Mouse (Mus musculus) neural tube, embryonic 12.5 days (tissue): ENCODE measurements around the gene Psmb6. TPM values are rescaled to one million over a fixed set of nuclear protein-coding genes. Genes with fewer than 3 reads are reported as not detected.

Experiments used
- ATAC-seq: fragments of 200-750 bp; cut with Nextera tagmentation; 2 replicates; pipeline ENCODE4 v1.8.0; 2017; ENCODE audit warnings: low read depth, mild to moderate bottlenecking, moderate TSS enrichment, moderate library complexity; ENCODE audit not compliant: low FRiP score
- H3K27ac ChIP-seq: fragments of 300-500 bp; sonication (generic); 2 replicates; pipeline ENCODE4 v1.5.1; 2016
- H3K27me3 ChIP-seq: fragments of 300-500 bp; sonication (generic); replicated peaks from 2 replicates; pipeline ENCODE4 v1.6.1; 2016; ENCODE audit warnings: mild to moderate bottlenecking
- H3K36me3 ChIP-seq: fragments of 300-500 bp; sonication (generic); 2 replicates; pipeline ENCODE4 v1.6.1; 2016; ENCODE audit warnings: mild to moderate bottlenecking
- H3K4me1 ChIP-seq: fragments of 300-500 bp; sonication (generic); 2 replicates; pipeline ENCODE4 v1.6.1; 2016
- H3K4me2 ChIP-seq: fragments of 300-500 bp; sonication (generic); replicated peaks from 2 replicates; pipeline ENCODE4 v1.6.1; 2016; ENCODE audit warnings: mild to moderate bottlenecking
- H3K4me3 ChIP-seq: fragments of 300-500 bp; sonication (generic); 2 replicates; pipeline ENCODE4 v1.5.1; 2016
- H3K9ac ChIP-seq: fragments of 300-500 bp; sonication (generic); 2 replicates; pipeline ENCODE4 v1.6.1; 2016; ENCODE audit warnings: mild to moderate bottlenecking
- H3K9me3 ChIP-seq: fragments of 300-500 bp; sonication (generic); 2 replicates; pipeline ENCODE4 v1.6.1; 2016; ENCODE audit warnings: mild to moderate bottlenecking
- WGBS: fragments of 180-500 bp; shearing (Covaris S2); methylation state at CpG from one replicate; pipeline ENCODE4 v1.1.7; 2016; 5-methylcytosine and 5-hydroxymethylcytosine counted together
- polyA plus RNA-seq: library from polyadenylated mRNA; unstranded; fragments of >200 nt; fragmentation: Nextera tagmentation; extraction: Ambion mirVana; gene quantifications from 2 replicates; pipeline ENCODE4 v1.2.1, GENCODE M21; 2016

Gene Psmb6
- polyA plus RNA-seq = 779 and 832 TPM in 2 replicates

DNA sequence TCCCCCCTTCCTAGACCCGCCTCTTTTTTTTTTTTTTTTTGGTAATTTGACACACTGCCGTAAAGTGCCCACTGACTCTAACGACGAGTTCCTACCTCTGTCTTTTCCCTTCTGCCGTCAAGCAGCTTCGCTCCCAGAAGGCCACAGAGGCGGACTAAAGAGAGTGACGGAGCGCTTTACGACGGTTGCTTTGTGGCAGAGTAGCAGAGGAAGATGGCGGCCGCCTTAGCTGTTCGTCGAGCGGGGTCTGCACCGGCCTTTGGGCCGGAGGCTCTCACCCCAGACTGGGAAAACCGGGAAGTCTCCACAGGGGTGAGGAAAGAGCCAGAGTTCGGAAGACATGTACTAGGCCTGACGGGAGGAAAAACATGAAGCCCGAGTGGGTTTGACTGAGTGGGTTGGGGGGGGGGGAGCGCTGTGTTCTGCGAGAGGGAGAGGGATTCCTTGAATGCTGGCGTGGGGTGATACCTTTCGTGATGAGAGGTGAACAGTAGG lies at the start of gene Psmb6:
Gene Psmb6 (plus strand): TSS at position 184 of the 495 bp plus-strand sequence.
- under 1% methylated on average over 26 of the region's 26 CpGs for WGBS
- Histone ChIP-seq H3K27me3 (no peaks in the 10 kb centered on the region), H3K9me3 (no peaks in the 10 kb centered on the region), H3K9ac (peak within 1 kb of the TSS; percentile 72), H3K4me1 (peaks cover 15% of the 10 kb centered on the region), H3K4me2 (peak within 1 kb of the TSS; percentile 77), H3K27ac (no peak within 1 kb of the TSS), H3K4me3 (peak within 1 kb of the TSS; percentile 72), H3K36me3 (peaks cover 31% of the 10 kb centered on the region)
- peak; percentile 88 for ATAC-seq

DNA sequence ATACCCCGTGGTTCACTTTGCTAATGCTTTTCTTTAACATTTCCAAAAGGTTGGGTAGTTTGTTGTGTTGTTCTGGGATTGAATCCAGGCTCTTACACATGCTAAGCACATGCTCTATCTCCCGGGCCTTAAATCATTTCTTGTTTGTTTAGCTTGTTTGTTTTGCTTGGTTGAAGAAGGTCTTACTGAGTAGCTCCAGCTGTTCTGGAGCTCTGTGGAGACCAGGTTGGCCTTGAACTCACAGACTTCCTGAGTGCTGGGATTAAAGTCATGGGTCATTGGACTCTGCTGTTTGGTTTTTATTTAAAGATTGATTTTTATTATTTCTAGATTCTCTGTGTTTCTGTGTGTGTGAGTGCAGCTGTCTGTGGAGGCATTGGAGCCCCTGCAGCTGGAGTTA lies 39.7 kb upstream of the Psmb6 start:
- Histone ChIP-seq H3K9me3 (no peaks in the 10 kb centered on the region), H3K4me1 (no peaks in the 10 kb centered on the region), H3K4me2 (no peak overlapping the region), H3K27ac (no peak overlapping the region), H3K9ac (no peak overlapping the region), H3K4me3 (no peak overlapping the region), H3K36me3 (no peaks in the 10 kb centered on the region), H3K27me3 (no peaks in the 10 kb centered on the region)
- WGBS = 68% methylated on average over 2 of the region's 2 CpGs
- no peak for ATAC-seq

GRCm38 (mm10) chr11:70487816-70488215 lies 37.4 kb upstream of the Psmb6 start:
- no peak overlapping the region for H3K9ac ChIP-seq
- H3K27ac ChIP-seq = no peak overlapping the region
- no peaks in the 10 kb centered on the region for H3K36me3 ChIP-seq
- ATAC-seq = no peak
- 49% methylated on average over 4 of the region's 4 CpGs for WGBS
- H3K4me1 ChIP-seq = no peaks in the 10 kb centered on the region
- no peak overlapping the region for H3K4me3 ChIP-seq
- no peaks in the 10 kb centered on the region for H3K27me3 ChIP-seq
- no peak overlapping the region for H3K4me2 ChIP-seq
- H3K9me3 ChIP-seq = 0 out of 2 replicates have a peak, but pooled peaks cover 4% of the 10 kb centered on the region

DNA sequence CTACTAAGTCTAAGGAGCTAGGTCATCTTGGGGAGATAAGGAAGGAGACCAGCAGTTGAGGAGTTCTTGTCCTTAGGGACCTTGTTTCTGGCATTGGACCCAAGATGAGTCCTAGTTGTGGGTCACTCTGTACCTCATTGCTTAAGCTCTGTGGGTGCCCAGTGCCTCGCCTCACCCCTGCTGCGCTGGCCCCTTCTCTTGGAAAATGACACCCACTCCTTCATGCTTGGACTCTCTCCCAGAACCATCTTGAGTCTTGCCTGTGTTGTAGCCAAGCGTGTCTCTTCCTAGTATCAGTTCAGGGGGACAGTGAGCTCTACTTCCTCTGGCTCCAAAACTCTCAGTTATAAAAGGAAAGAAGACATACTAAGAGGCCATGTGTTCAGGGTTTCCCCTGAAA lies 36.0 kb upstream of the Psmb6 start:
- no peak for ATAC-seq
- 86% methylated on average over 3 of the region's 3 CpGs for whole genome bisulfite sequencing
- H3K9me3 ChIP-seq = 0 out of 2 replicates have a peak, but pooled peaks cover 4% of the 10 kb centered on the region

DNA sequence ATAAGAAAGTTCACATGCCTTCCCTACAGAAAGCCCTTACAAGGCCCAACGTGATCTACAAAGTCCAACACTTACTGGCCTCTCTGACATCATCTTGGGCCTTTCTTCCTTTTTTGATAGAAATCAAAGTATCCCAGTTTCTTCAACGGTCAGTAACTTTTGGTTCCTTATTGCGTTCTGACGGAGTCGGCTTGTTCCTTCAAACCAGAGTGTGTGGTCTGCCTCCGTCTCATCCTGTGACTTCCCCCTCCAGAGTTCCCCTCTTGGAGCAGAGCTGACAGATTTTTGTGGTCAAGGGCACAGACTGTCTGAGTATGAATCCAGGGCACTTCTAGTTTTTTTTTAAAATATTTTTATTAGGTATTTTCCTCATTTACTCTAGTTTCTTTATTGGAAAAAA lies 35.5 kb upstream of the Psmb6 start:
- Histone ChIP-seq H3K4me3 (no peak overlapping the region), H3K36me3 (no peaks in the 10 kb centered on the region), H3K27ac (no peak overlapping the region), H3K4me1 (no peaks in the 10 kb centered on the region), H3K27me3 (no peaks in the 10 kb centered on the region), H3K9me3 (0 out of 2 replicates have a peak, but pooled peaks cover 4% of the 10 kb centered on the region), H3K4me2 (no peak overlapping the region), H3K9ac (no peak overlapping the region)
- WGBS = 91% methylated on average over 6 of the region's 6 CpGs
- no peak for ATAC-seq

More for the DNA sequence above, 36.0 kb upstream of the Psmb6 start:
- H3K27me3 ChIP-seq = no peaks in the 10 kb centered on the region
- no peaks in the 10 kb centered on the region for H3K4me1 ChIP-seq
- no peak overlapping the region for H3K27ac ChIP-seq
- no peak overlapping the region for H3K4me2 ChIP-seq
- no peak overlapping the region for H3K4me3 ChIP-seq
- no peaks in the 10 kb centered on the region for H3K36me3 ChIP-seq
- no peak overlapping the region for H3K9ac ChIP-seq

DNA sequence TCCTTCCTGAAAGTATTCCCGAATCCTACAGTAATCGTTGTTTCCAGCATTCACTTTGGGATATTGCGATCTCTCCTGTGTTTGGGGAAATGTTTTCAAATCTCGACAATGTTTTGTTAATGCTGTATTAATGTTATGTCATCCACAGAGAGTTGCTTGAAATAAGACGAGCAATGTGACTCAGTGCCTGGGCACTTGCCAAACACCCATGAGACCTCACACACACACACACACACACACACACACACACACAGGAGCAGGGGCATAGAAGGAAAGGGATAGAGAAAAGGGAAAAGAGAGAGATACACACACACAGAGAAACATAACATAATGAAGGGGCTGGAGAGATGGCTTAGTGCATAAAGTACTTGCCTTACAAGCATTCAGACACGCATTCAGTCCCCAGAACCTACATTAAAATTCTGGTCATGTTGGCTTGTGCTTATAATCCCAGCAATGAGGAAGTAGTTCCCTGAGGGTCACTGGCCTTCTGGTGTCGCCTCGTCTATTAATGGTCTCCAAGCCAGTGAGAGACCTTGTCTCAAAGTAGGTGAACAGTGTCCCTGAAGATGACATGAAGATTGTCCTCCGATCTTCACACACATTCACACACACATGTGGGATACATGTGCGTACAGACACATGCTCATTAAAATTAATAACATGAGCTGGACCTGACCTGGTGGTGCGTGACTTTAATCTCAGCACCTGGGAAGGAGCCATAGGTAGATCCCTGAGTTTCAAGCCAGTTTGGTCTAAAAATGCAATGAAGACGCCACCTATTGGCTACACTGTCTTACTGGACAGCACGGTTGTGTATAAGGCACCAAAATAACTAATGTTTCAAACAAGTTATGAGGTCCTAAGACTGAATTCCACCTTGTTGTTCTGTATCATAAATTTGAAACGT lies 25.3 kb upstream of the Psmb6 start:
- Histone ChIP-seq H3K27me3 (no peaks in the 10 kb centered on the region), H3K36me3 (no peaks in the 10 kb centered on the region), H3K27ac (no peak overlapping the region), H3K4me1 (no peaks in the 10 kb centered on the region), H3K4me2 (no peak overlapping the region), H3K9me3 (no peaks in the 10 kb centered on the region), H3K4me3 (no peak overlapping the region), H3K9ac (no peak overlapping the region)
- no peak for ATAC-seq
- WGBS = 79% methylated on average over 14 of the region's 14 CpGs

DNA sequence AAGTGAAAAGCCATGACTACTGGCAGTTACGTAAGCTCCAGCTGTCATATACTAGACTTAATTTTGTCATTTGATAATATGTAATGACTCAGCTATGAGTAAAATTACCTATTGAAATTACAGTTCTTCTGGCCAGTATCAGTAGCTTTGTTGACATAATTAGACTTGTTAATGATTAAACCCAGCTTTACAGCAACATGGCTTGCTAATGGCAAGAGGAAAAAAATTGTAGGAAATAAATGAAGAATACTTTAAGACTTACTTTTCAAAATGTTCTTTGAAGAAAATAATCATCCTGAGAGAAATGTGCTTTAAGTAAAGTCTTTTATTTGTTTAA lies 24.7 kb upstream of the Psmb6 start:
- 90% methylated on average over 1 of the region's 1 CpGs for WGBS
- Histone ChIP-seq H3K9ac (no peak overlapping the region), H3K4me3 (no peak overlapping the region), H3K27ac (no peak overlapping the region), H3K36me3 (no peaks in the 10 kb centered on the region), H3K9me3 (no peaks in the 10 kb centered on the region), H3K4me2 (no peak overlapping the region), H3K27me3 (no peaks in the 10 kb centered on the region), H3K4me1 (no peaks in the 10 kb centered on the region)
- ATAC-seq = no peak

DNA sequence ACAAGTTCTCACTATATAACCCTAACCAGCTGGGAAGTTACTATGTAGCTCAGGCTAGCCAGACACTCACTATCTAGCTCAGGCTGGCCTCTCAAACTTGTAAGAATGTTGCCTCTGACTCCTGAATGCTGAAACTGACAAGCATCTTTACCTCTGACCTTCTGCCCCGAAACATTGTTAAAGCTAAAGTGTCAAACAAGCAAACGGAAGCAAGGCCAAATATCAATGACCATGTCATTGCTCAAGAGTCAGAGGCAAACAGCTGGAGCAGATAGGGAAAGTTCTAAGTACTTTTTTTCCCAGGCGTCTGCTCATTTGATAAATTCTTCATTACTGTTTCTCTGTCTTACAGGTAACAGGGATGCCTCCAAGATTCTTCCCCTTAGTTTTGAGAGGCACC lies 23.1 kb upstream of the Psmb6 start:
- H3K27ac ChIP-seq = no peak overlapping the region
- no peaks in the 10 kb centered on the region for H3K36me3 ChIP-seq
- no peak for ATAC-seq
- no peaks in the 10 kb centered on the region for H3K27me3 ChIP-seq
- no peaks in the 10 kb centered on the region for H3K4me1 ChIP-seq
- H3K4me2 ChIP-seq = no peak overlapping the region
- no peaks in the 10 kb centered on the region for H3K9me3 ChIP-seq
- 78% methylated on average over 3 of the region's 3 CpGs for WGBS
- H3K9ac ChIP-seq = no peak overlapping the region
- no peak overlapping the region for H3K4me3 ChIP-seq

GRCm38 (mm10) chr11:70504970-70505369 lies 20.2 kb upstream of the Psmb6 start, which contains the start of gene Tm4sf5:
Gene Tm4sf5 (plus strand): TSS chr11:70505244.
- no peak within 1 kb of the TSS for H3K4me3 ChIP-seq
- H3K4me1 ChIP-seq = peaks cover 5% of the 10 kb centered on the region; the same call in 1 of the 2 replicates
- H3K27me3 ChIP-seq = no peaks in the 10 kb centered on the region
- ATAC-seq = no peak
- no peaks in the 10 kb centered on the region for H3K9me3 ChIP-seq
- no peaks in the 10 kb centered on the region for H3K36me3 ChIP-seq
- no peak within 1 kb of the TSS for H3K27ac ChIP-seq
- 81% methylated on average over 9 of the region's 9 CpGs for WGBS
- no peak within 1 kb of the TSS for H3K4me2 ChIP-seq
- no peak within 1 kb of the TSS for H3K9ac ChIP-seq

DNA sequence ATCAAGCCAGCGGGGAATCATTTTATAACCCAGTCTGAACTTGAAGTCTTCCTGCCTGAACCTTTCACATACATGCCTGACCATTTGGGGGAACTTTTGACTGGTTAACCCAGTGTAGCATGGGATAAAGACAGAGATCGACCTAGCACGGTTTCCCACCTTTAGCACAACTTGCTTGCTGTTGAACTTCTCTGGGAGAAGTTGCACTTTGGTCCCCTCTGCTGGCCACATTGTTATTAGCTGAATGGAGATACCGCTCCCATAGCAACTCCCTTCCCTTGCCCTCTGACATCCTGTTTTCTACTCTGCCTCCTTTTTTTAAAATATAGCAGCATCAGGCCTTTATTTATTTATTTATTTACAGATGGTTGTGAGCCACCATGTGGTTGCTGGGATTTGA lies 18.8 kb upstream of the Psmb6 start:
- Histone ChIP-seq H3K9ac (no peak overlapping the region), H3K4me1 (peaks cover 7% of the 10 kb centered on the region; the same call in 1 of the 2 replicates), H3K27ac (no peak overlapping the region), H3K36me3 (no peaks in the 10 kb centered on the region), H3K4me2 (no peak overlapping the region), H3K4me3 (no peak overlapping the region), H3K27me3 (no peaks in the 10 kb centered on the region), H3K9me3 (no peaks in the 10 kb centered on the region)
- 26% methylated on average over 4 of the region's 4 CpGs for WGBS
- no peak for ATAC-seq

- H3K9me3 ChIP-seq = no peaks in the 10 kb centered on the region
- no peak overlapping the region for H3K27ac ChIP-seq
- ATAC-seq = no peak
- H3K36me3 ChIP-seq = no peaks in the 10 kb centered on the region
- whole genome bisulfite sequencing = 74% methylated on average over 7 of the region's 7 CpGs
- H3K4me2 ChIP-seq = no peak overlapping the region
- no peak overlapping the region for H3K9ac ChIP-seq
- H3K4me1 ChIP-seq = peaks cover 7% of the 10 kb centered on the region; the same call in 1 of the 2 replicates
- no peak overlapping the region for H3K4me3 ChIP-seq
- H3K27me3 ChIP-seq = no peaks in the 10 kb centered on the region
These were observed 18.1 kb upstream of the Psmb6 start for GRCm38 (mm10) chr11:70506962-70507515.

DNA sequence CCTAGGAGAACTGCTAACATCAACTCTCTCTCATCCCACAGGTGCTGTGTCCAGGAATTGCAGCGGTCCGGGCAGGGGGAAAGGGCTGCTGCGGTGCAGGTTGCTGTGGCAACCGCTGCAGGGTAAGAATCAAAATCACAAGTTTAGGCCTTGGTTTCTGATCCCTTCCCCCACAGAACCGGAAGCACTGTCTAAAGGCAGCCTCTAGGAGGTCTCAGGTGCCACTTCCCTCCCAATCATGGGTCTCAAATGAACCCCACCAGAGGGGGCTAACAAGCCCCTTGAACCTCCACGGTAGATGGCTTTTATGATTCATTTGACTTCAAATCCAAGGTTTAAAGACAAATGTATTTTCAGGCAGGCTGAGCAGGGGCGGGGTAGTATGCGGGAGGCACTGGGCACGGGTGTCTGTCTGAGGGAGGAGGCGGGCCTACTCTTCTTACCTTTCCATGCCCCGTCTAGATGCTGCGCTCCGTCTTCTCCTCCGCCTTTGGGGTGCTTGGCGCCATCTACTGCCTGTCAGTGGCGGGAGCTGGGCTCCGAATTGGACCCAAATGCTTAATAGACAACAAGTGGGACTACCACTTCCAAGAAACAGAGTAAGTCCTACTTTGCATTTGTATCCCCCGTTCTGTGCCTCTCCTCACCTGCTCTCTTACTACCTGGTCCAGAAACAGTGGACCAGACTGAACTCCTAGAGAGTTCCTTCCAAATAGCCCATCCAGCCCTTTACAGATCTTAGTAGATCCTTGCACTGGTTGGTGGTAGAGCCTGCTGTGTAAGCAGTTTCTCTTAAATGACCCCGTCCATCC lies 15.2 kb upstream of the Psmb6 start:
- no peaks in the 10 kb centered on the region for H3K9me3 ChIP-seq
- no peak overlapping the region for H3K4me3 ChIP-seq
- H3K27ac ChIP-seq = no peak overlapping the region
- H3K4me2 ChIP-seq = peak overlapping the region; percentile 30
- H3K4me1 ChIP-seq = peaks cover 7% of the 10 kb centered on the region; the same call in 1 of the 2 replicates
- no peaks in the 10 kb centered on the region for H3K36me3 ChIP-seq
- no peaks in the 10 kb centered on the region for H3K27me3 ChIP-seq
- no peak overlapping the region for H3K9ac ChIP-seq
- no peak for ATAC-seq
- WGBS = 10% methylated on average over 19 of the region's 19 CpGs
